Comparison of ENCODE assay signal across 21 mouse cellular contexts in the genomic region with DNA sequence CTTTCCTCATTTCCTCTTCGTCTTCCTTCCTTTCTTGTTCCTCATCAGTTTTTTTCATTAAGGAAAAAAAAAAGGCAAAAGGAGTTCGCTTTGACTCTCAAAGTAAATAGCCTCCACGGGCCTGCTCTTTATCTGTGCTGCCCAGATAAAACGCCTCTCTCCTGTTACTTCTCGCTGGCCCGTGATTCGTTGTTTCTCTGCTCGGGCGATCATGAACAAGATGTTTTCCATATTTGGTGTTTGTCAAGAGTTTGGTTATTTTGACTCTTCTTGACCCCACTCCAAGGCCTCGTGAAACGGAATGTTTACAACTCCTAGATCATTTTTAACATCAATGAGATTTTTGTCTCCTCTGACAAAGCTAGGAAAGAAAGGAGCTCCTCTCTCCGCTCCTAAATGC.
A peak's percentile ranks its signal among the peaks of the same experiment; 100 is the strongest.
DNase-seq lines count a peak whose midpoint lies in the region; ATAC-seq and TF ChIP-seq lines count a peak whose summit lies in the region.
"Had no signal": no experiment of that assay in that cellular context is flagged by ENCODE, and none has a peak within 500 bp of the region (broad histone marks: within the 10 kb centered on the region; RNA-seq: fewer than 3 reads in every experiment).

No protein-coding gene starts in this region.

- no peaks in the 10 kb centered on the region for H3K27me3 ChIP-seq in heart, embryonic 13.5 days (replicated peaks)
- no peaks in the 10 kb centered on the region for H3K27me3 ChIP-seq in stomach, embryonic 14.5 days (ENCODE audit: control insufficient read depth, insufficient read depth, low read length)
- H3K27me3 ChIP-seq in stomach, postnatal 0 days (ENCODE audit: control insufficient read depth, insufficient read depth, low read length) = no peaks in the 10 kb centered on the region
- H3K27me3 ChIP-seq: embryonic facial prominence, embryonic 15.5 days; midbrain, embryonic 13.5 days had no signal

- H3K4me1 ChIP-seq in heart, embryonic 13.5 days = peaks cover 28% of the 10 kb centered on the region
- H3K4me1 ChIP-seq in stomach, embryonic 14.5 days (ENCODE audit: control insufficient read depth, insufficient read depth, low read length) = no peaks in the 10 kb centered on the region
- H3K4me1 ChIP-seq in stomach, postnatal 0 days (replicated peaks; ENCODE audit: control insufficient read depth, insufficient read depth) = no peaks in the 10 kb centered on the region

- no peak overlapping the region for H3K4me3 ChIP-seq in heart, embryonic 13.5 days
- H3K4me3 ChIP-seq in stomach, embryonic 14.5 days (ENCODE audit: low read depth, low read length) = no peak overlapping the region
- H3K4me3 ChIP-seq in stomach, postnatal 0 days (ENCODE audit: low read depth, low read length) = no peak overlapping the region
- H3K4me3 ChIP-seq: embryonic facial prominence, embryonic 15.5 days; hindbrain, embryonic 10.5 days; midbrain, embryonic 13.5 days; myocyte had no signal

- ATAC-seq in heart, embryonic 13.5 days (ENCODE audit: extremely low read depth, insufficient number of reproducible peaks, low FRiP score, low TSS enrichment) = no peak
- ATAC-seq in stomach, embryonic 14.5 days (ENCODE audit: insufficient number of reproducible peaks, insufficient read depth, low FRiP score, low read depth) = no peak
- ATAC-seq in stomach, postnatal 0 days (ENCODE audit: low FRiP score, low TSS enrichment) = no peak
- ATAC-seq: inflammation-experienced regulatory T-cells, adult 6 months; midbrain, embryonic 13.5 days had no signal

- H3K36me3 ChIP-seq in heart, embryonic 13.5 days = no peaks in the 10 kb centered on the region
- no peaks in the 10 kb centered on the region for H3K36me3 ChIP-seq in stomach, embryonic 14.5 days (ENCODE audit: control insufficient read depth, insufficient read depth, low read length)
- no peaks in the 10 kb centered on the region for H3K36me3 ChIP-seq in stomach, postnatal 0 days (ENCODE audit: control insufficient read depth, insufficient read depth, low read length)
- H3K36me3 ChIP-seq: embryonic facial prominence, embryonic 15.5 days; G1E; hindbrain, embryonic 10.5 days; midbrain, embryonic 13.5 days had no signal

- no peaks in the 10 kb centered on the region for H3K9me3 ChIP-seq in heart, embryonic 13.5 days
- no peaks in the 10 kb centered on the region for H3K9me3 ChIP-seq in stomach, embryonic 14.5 days (ENCODE audit: control insufficient read depth, low read depth, low read length)
- H3K9me3 ChIP-seq in stomach, postnatal 0 days (ENCODE audit: control insufficient read depth, low read length) = no peaks in the 10 kb centered on the region
- H3K9me3 ChIP-seq: embryonic facial prominence, embryonic 15.5 days; G1E; hindbrain, embryonic 10.5 days; midbrain, embryonic 13.5 days had no signal

- TF ChIP-seq CTCF in stomach, postnatal 0 days (IDR thresholded peaks at IDR 0.05; ENCODE audit: low read depth) = no peak

- 10% methylated on average over 12 of the region's 12 CpGs for WGBS in heart, embryonic 13.5 days
- WGBS in stomach, embryonic 14.5 days = 6% methylated on average over 12 of the region's 12 CpGs
- 9% methylated on average over 12 of the region's 12 CpGs for WGBS in stomach, postnatal 0 days

- no peak for TF ChIP-seq EP300 in stomach, postnatal 0 days (optimal IDR thresholded peaks at IDR 0.05)

- H3K27ac ChIP-seq in heart, embryonic 13.5 days (replicated peaks) = no peak overlapping the region
- H3K27ac ChIP-seq in stomach, embryonic 14.5 days (ENCODE audit: low read length) = no peak overlapping the region
- H3K27ac ChIP-seq in stomach, postnatal 0 days (replicated peaks) = no peak overlapping the region
- H3K27ac ChIP-seq: embryonic facial prominence, embryonic 15.5 days; hindbrain, embryonic 10.5 days; midbrain, embryonic 13.5 days had no signal

- DNase-seq in heart, postnatal 25 days (ENCODE audit: low spot score) = no peak
- peak; percentile 8 for DNase-seq in kidney, postnatal 14 days
- DNase-seq in kidney, adult 9 months = no peak
- DNase-seq in stomach, postnatal 0 days (ENCODE audit: low spot score) = no peak
- peak; percentile 24 for DNase-seq in yolk sac, embryonic 10.5 days (ENCODE audit: low spot score)
- DNase-seq in neural tube, embryonic 10.5 days (ENCODE audit: extremely low spot score, low spot score) = no peak
- DNase-seq: adrenal gland, adult 2 months; cerebellum, adult 11 months; cerebellum, postnatal 25 days; gastrocnemius, postnatal 25 days; liver; right cerebral cortex, postnatal 25 days; thymus, adult 18-20 months had no signal

- intact Hi-C loops in heart, postnatal 25 days (cut with DNase I) = no loop called here

- H3K4me2 ChIP-seq in heart, embryonic 13.5 days = peak overlapping the region; percentile 51
- 0 out of 2 replicates have a peak overlapping the region, but pooled peaks have one; percentile 1 for H3K4me2 ChIP-seq in stomach, embryonic 14.5 days (replicated peaks; ENCODE audit: low read depth, low read length)
- H3K4me2 ChIP-seq in stomach, postnatal 0 days (replicated peaks; ENCODE audit: low read depth) = no peak overlapping the region
- H3K4me2 ChIP-seq: embryonic facial prominence, embryonic 15.5 days; midbrain, embryonic 13.5 days had no signal

- no peak overlapping the region for H3K9ac ChIP-seq in heart, embryonic 13.5 days
- H3K9ac ChIP-seq in stomach, embryonic 14.5 days (replicated peaks; ENCODE audit: low read depth, low read length) = no peak overlapping the region
- no peak overlapping the region for H3K9ac ChIP-seq in stomach, postnatal 0 days (ENCODE audit: low read length)
- H3K9ac ChIP-seq: embryonic facial prominence, embryonic 15.5 days; midbrain, embryonic 13.5 days had no signal

Comparison
In these comparisons a context has a peak if more than half of its experiments do, and no peak if none do; other contexts are left out.
1. DNase-seq: peak in kidney, postnatal 14 days (single experiment) and yolk sac, embryonic 10.5 days (single experiment); none in heart, postnatal 25 days (single experiment), kidney, adult 9 months (single experiment), stomach, postnatal 0 days (single experiment) and neural tube, embryonic 10.5 days (single experiment).